Mouse (Mus musculus) frontal cortex, postnatal 10 days (tissue): ENCODE measurements at regions not wholly inside any gene's neighbourhood (a gene's known extent, or its start where the extent isn't known, plus 50 kb on each side); places are given as distances from the start of the nearest gene placed in this dataset.

Source experiments
- DNase-seq, 2 experiments: peaks; one replicate each; pipeline ENCODE4 v3.0.0; 2022; ENCODE audit warnings: low spot score in 2 of 2, mixed read lengths in 1 of 2

DNA sequence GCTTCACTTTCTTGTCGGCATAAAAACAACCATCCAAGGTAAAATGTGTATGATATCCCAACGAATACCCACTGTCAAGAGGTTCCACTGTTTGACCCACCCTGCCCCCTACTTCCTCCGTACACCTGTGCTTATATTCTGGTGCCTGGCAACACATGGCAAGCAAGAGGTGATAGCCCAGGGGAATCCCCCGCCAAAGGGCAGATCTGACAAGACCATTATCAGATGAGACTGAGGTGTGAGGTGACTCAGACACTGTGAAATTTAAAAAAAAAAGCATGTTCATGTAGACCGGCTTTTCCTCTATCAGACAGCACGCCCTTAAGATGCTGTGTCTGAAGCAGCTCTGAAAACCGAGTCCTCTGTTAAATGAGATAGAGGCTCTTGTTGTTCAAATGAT is 89.4 kb upstream of the Bach2 start:
- no peak for DNase-seq

DNA sequence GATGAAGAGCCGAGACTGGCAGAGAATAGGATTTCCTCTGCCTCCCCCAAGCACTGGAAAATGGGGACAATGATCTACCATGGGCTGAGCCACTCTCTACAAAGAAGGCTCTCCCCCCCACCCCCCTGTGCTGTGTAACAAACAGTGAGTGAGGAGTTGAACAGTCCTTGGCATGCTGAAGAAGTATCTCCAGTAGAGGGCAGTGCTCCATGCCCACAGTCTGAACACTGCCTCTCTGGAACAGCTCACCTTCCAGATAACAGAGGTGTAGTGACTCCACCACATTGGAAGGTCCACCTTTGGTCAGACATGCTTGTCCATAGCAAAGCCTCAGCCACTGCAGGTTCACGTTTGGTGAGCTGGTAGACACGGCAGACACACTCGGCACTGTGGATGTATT is 85.2 kb upstream of the Bach2 start:
- no peak for DNase-seq

DNA sequence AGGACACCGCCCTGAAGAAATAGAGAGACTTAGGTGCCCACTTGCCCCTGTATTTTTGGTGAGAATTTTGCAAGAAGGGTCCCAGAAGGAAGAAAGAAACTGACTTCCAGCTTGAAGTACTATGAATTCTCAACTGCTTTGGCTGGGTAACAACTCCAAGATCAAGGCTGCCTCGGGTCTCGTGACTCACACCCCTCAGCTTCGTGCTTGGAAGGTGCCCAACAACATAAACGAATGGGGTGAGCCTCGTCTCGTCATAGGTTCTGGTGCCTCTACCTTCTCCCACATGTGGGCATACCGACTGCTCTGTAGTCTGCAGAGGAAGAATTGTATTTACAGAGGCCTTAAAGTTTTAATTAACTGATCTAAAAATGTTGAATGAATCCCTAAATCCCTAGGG is 81.6 kb upstream of the Bach2 start:
- DNase-seq: no peak

DNA sequence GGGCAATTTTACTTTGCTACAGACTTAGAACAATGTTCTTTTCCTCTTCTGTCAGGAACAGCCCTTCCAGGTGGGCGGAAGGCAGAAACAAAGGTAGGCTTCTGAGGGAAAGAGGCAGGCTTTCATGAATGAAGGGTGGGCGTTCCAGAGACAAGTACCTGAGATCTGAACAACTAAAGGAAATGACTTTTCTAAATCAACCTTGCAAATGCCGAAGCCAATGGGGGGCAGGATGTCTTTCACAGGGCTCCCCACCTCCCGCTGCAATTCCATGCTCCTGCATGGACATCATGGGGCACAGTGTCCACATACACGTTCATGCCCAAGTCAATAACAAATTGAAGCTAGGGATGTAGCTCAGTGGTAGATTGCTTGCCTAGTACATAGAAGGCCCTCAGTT is 80.2 kb upstream of the Bach2 start:
- no peak for DNase-seq

DNA sequence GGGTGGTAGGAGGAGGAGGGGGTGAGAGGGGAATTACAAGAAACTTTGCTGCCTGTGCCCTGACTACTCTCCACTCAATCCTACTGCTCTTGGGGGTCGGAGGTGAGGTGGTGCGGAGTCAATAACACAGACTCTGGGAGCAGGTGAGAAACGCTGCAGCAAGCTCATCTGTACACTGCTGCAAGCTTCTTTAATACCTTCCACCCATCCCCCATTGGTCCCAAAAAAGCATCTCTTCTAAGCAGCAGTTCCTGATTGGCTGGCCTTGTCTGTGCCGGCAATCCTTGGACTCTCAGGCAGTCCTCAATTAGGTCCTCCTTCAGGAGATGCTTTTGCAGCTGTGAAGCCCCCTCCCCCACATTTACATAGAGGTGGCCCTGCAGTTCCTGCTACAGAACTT is 79.7 kb upstream of the Bach2 start:
- DNase-seq: no peak

DNA sequence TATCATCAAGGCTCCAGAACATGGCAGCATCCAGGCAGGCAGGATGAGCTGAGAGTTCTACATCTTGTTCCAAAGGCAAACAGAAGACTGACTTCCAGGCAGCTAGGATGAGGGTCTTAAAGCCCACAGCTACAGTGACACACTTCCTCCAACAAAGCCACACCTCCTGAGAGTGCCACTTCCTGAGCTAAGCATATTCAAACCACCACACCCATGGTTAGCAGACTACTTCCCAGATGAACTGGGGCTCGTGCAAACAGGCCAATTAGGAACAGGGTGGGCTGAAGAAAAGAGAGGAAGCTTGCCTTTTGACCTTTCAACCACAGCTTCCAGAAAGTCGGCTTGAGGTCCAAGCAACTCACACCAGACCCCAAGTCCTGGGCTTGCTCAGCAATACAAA is 77.8 kb upstream of the Bach2 start:
- no peak for DNase-seq

DNA sequence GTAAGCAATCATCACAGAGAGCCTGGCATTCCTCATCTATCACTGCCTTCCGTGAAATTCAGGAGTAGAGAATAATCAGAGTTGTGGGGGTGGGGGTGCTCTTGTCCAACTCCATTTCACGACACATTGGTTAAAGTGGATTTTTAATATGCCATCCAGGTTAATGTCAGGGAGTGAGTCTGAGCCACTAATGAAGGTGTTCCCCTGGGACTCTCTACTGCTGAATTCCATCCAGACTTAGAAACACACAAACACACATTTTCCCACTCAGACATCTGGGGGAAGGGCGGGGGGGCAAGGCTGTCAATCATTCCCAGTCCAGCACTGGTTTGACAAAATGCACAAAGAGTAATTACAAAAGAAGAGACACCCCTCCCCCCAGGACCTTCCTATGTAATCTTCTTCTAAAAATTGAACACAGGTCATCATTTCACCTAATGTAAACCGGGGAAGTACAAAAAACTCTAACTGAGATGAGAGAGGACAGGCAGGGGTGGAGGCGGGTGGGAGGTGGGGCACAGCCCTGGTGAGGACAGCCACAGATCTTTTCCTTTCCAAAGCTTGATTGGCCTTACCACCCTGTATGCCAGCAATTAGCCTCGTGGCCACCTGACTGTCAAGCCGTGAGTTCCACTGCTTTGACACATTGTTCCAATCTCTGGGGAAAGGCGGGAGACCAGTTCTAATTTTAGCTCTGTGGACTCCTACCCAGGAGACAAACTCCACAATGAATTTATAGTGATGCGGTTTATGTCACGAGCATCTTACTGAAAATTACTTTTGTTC is 76.5 kb upstream of the Bach2 start:
- DNase-seq: no peak

DNA sequence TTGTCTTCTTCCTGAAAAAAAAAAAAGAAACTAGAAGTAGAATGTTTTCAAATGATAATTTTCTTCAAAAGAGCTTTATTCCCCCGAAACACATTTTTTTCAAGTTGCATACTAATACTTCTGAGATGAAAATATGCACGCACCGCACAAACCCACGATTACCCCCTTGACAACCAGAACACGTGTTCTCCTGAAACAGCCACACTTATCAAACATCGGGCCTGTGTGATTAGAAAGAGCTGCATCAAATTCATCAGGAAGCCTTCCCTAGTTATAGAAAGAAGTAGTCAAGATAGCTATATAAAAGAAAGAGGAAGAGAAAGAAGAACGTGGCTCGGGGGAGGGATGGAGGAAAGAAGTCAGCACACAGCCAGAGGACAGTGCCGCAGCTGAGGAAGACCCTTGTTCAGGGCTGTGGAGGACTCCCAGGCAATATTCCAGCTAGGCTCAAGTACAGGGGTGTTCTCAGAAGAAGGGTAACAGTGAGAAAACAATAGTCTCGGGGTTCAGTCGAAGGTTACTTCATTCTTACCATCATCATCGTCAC is 75.8 kb upstream of the Bach2 start:
- DNase-seq: no peak

DNA sequence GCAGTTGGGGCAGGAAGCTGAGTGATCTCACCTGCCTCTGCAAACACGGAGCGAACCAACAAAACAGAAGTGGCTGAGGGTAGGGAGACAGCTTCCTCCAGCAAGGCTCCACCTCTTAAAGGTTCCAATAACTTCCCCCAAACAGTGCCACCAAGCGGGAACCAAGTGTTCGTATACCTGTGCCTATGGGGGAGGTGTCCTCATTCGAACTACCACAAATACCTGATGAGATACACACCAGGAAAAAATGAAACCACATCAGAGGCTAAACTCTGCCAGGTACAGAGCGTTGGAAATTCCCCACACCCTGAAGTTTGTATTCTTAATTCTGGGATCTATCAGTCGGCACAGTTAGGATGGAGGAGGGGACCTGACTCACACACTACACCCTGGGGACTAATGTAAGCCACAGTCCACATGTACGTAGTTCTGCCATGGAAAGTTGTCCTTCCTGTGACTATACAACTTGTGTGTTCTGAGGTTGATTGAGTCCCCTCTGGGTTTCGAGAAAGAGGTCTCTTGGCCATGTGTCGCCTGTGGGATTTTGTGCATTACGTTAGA is 74.4 kb upstream of the Bach2 start:
- DNase-seq: no peak

DNA sequence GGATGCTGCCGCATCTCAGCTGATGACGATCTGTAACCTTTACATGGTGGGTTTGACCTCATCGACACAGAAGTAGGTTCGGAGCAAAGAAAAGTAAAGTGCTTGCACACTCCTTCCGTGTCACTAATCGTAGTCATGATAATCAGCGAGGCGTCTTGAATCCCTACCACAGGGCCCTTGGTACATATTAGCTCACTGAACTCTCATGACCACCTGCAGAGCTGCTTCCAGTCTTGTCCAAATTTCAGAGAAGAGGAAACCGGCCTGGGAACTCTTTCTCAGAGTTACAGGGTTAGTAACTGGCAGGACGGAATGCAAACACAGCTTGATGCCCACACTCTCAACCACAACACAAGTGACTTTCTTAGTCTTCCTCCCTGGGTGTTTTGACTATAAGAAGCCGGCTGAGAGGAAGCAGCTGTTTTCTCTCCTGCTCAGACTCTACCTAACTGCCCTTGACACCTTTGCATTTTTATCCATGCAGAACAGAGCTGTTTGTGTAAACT is 73.8 kb upstream of the Bach2 start:
- no peak for DNase-seq

DNA sequence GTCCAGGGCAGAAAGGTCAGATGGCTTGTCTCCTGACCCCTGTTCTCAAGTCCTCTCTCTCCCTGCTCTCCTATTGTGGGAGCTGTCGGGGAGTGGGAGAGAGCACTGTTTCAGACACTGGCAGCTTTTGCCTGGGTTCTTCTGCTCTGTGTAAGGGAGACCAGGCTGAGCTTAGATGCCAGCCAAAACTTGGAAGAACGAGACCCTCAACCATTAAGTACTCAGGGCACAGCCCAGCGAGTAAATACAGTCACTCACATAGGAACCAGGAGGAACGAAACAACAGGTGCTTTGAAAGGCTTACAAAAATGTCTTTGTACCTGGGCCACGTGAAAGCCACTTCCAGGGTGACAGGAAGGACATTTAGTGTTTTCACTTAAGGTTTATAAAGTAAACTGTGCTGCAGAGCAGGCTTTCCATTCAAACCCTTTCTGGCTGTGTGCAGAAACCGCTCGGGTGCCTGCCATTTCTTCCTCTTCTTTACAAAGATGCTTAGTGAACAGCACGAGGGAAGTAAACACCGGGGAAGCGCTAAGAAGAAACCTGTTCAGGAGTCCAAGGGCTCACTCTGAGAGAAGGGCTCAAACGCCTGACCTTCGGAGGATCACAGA is 72.6 kb upstream of the Bach2 start:
- DNase-seq: no peak

DNA sequence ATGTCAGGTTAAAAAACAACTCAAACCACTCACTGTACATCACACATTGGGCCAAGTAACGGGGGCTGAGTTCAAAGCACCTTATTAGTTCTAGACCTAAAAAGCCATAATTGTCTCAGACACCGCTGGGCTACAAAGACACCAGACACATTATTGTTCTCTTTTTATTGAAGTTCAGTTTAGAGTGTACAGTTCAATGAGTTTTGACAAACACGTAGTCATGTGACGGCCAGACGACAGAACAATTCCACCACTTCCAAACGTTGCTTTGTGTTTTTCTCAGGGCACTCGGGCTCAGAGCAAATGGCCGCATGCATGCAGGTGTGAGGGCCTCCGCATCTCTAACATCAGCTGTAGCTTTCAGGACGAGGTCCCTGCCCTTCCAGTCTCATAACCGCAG is 71.5 kb upstream of the Bach2 start:
- DNase-seq: no peak

DNA sequence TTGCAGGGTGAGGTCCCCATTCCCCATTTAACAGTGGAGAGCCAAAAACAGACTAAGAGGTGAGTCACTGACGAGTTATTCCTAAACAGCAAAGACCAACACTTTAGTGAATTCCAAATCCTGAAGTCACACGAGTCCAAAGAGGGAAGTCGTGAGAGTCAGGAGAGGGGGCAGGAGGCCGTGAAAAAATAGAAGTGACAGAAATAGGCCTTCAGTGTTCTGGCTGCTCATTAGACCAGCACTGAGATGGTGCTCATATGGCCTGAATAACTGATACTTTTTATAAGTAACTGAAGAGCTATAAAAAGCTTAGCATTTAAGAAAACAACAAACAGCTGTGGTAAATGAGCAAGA is 68.5 kb upstream of the Bach2 start:
- DNase-seq: no peak

DNA sequence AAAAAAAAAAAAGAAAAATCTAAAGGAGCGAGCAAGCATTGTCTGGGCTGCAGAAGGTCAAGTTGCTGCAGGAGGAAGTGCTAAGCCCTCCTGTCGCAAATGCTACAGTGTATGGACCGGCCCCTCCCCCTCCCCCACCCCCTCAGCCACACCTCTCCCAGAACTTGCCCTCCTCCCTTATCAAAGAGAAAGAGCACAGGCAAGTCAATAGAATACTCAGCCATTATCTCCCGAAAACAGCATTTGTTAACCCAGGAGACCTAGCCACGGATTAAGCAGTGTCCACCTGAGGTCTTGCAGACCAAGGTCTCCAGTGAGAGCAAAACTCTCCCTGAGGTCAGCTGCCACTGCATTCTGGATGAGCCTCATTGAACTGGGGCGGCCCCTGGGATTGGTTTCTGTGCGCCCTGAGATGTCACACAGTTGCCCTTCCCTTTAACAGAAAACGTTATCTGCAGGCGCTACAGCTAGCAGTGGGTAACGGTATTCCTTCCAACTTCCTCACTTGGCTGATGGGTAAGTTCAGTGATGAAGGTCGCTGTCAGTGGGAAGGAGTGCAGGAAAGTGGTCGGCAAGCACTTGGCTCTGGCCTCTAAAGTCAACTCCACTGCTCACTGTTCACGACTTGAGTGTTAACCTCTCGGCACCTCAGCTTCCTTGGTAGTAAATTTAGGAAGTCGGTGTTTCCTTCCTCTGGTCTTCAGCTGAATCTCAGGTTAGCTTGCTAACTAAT is 68.0 kb upstream of the Bach2 start:
- no peak for DNase-seq

DNA sequence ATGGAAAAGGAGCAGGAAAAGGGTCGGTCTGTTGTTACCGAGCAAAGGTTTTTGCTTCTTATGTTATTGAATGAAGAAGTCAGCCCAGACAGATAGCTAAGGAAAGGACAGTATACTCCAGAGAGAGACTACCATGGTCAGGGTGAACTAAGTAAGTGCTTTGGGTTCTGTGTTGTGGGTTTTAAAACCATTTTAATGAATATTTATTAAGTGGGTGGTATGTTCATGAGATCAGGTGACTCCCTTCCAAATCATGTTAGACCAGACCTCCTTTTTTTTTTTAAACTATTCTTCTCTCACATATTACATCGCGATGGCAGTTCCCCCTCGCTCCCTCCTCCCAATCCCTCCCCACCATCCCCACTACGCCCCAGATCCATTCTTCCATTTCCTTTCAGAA is 67.3 kb upstream of the Bach2 start:
- no peak for DNase-seq

DNA sequence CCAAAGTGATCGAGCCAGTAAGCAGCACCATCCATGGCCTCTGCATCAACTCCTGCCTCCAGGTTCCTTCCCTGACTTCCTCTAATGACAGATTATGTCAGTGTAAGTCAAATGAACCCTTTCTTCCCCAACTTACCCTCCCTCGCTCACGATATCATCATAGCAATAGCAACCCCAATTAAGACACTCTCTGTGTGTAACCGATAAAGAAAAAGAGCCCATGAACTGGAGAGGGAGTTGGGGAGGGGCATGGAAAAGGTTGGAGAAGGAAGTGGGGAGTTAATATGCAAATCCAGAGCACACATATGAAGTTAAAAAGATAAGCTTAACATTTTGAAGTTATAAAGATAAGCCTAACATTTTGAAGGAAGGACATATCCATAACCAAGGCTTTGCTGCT is 65.6 kb upstream of the Bach2 start:
- DNase-seq: no peak

DNA sequence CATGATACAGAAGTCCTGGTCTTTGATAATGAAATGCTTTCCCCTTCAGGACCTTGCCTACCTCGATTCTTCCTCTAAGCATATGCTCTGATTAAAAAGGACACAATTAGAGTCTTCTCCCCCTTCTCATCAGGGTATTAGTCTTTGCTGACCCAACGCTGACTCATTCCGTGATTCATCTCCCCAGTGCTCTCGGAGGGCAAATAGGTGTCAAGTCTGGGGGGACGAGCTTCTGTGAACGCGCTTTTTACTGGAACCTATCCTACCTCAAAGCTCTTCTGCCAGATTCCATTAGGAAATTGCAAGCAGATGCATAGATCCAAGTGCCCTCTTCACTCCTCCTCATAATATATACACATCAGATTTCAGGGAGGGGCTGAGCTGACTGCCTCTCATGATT is 63.8 kb upstream of the Bach2 start:
- DNase-seq: no peak

DNA sequence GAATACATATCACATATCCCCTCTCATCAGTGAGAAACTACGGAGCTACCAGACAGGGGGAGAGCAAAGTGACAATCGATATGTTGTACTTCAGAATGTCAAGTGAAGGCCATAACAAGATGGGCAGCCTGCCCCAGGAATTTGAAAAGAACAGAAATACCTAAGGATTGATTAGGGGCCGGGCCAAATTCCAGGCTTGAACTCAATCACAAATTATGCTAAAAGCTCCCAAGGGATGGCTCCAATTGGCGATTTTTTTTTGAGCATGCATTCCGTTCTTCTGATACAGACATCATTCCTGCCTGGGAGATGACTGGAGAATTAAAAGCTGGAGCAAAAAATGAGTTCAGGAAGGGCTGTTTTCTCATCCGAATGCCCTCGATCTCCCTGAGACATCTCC is 63.4 kb upstream of the Bach2 start:
- no peak for DNase-seq

DNA sequence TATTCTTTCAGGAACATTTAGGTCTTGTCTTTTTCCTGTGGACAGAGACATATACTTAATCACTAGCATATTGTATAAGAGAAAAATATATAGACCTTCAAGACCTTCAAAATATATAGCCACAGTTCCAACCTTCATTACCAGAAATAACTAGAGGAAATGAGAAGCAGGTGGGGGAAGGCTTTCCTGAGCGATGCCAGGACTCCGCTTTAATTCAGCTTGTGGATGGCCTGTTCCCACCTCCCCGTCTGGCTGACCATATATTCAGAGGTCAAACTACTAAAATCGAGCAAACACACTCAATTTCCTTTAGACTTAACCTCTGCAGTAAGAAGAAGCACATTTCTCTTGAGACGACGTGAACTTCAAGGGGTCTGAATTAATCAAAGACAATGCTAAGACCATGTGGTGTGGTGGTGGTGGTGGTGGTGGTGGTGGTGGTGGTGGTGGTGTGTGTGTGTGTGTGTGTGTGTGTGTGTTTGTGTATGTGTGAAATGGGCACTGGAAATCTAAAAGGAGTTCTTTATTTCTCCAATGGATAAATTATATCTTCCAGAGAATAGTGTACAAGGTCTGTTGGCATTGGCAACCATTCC is 62.7 kb upstream of the Bach2 start:
- DNase-seq: no peak

DNA sequence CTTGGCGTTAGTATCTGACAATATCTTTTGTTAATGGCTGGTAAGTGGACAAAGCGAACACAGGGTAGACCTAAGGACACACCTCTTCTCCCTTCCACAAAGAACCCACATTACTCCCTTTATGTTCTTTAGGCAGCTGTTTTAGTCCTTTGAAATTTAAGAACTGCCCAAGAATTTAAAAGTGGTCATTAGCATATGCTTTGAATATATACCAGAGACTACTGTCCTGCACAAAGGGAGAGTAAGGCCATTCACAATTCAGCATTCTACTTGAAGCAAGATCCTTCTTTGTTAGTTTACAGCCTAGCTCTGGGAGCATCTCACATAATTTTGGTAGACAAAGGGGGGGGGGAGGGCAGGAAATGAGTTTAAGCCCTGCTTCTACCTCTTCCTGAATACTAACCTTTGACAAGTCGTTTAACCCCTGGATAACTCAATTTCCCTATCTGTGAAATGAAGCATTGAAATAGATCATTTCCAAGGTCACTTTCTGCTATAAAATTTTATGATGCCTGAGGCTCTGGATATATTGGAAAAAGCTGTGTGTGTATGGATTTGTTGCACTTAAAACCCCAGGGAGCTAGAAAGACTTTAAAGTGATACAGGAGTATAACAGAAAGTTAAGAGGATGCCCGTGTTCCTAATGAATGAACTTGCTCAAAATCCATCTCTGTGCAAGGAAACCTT is 62.0 kb upstream of the Bach2 start:
- no peak for DNase-seq

DNA sequence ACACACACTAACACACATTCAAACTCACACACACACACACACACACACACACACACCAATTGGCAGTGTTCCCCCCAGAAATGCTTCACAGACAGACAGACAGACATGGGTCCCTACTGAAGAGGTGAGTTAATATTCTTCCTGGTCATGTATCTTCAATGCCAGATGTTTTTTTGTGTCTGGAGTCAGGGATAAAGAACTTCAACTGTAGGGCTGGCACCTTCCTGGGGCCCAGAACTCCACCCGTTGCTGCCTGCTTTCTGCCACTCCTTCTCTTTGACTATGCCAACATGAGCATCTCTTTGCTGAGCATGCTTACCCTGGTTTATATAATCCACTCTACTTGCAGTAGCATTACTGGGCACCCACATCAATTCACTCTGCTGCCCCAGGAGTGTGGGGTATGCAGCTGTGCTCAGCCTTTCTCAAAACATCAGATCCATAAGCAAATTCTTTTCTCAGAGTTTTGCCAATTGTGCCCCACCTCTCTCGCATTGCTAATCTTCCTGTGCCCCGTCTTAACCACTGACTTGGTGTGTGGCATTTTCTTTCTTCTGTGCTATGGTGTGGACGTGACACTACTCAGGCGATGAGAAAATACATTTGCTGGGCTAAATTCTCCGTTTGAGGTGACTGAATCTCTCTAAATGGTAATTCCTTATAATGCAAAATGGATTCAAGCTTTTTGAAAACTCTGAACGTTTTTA is 60.5 kb upstream of the Bach2 start:
- no peak for DNase-seq
